Mouse (Mus musculus): ENCODE data around the gene Tmem206. TPM values are rescaled to one million over a fixed set of nuclear protein-coding genes. Genes with fewer than 3 reads are reported as not detected.

Tmem206 gene
- polyA plus RNA-seq (2015; fragmentation: Nextera tagmentation; extraction: Ambion mirVana) = 36.7 and 39.9 TPM in 2 replicates

GRCm38 (mm10) chr1:191325726-191326232 lies at the start of gene Tmem206:
Tmem206 (plus strand) TSS chr1:191325912.
- H3K9me3 ChIP-seq = no peaks in the 10 kb centered on the region
- peak within 1 kb of the TSS; percentile 82 for H3K4me3 ChIP-seq
- peak; percentile 95 for ATAC-seq (ENCODE audit: low FRiP score)
- peak within 1 kb of the TSS; percentile 90 for H3K27ac ChIP-seq
- peaks cover 7% of the 10 kb centered on the region; the same call in 1 of the 2 replicates for H3K36me3 ChIP-seq
- H3K4me1 ChIP-seq (replicated peaks) = peaks cover 36% of the 10 kb centered on the region
- H3K9ac ChIP-seq = peak within 1 kb of the TSS; percentile 92
- WGBS = under 1% methylated on average over 42 of the region's 42 CpGs
- H3K27me3 ChIP-seq = no peaks in the 10 kb centered on the region
- H3K4me2 ChIP-seq = peak within 1 kb of the TSS; percentile 88

- no peak overlapping the region for H3K9ac ChIP-seq
- H3K4me1 ChIP-seq (replicated peaks) = no peaks in the 10 kb centered on the region
- WGBS = 89% methylated on average over 7 of the region's 7 CpGs
- no peak for ATAC-seq (ENCODE audit: low FRiP score)
- H3K36me3 ChIP-seq = no peaks in the 10 kb centered on the region
- H3K27me3 ChIP-seq = no peaks in the 10 kb centered on the region
- H3K4me3 ChIP-seq = no peak overlapping the region
- no peak overlapping the region for H3K27ac ChIP-seq
- no peak overlapping the region for H3K4me2 ChIP-seq
- no peaks in the 10 kb centered on the region for H3K9me3 ChIP-seq
Measured at GRCm38 (mm10) chr1:191276181-191276580, 49.5 kb upstream of the Tmem206 start.

GRCm38 (mm10) chr1:191277549-191278059 lies 48.1 kb upstream of the Tmem206 start:
- Histone ChIP-seq H3K4me2 (no peak overlapping the region), H3K4me1 (replicated peaks) (no peaks in the 10 kb centered on the region), H3K27me3 (no peaks in the 10 kb centered on the region), H3K4me3 (no peak overlapping the region), H3K36me3 (no peaks in the 10 kb centered on the region), H3K9ac (no peak overlapping the region), H3K9me3 (no peaks in the 10 kb centered on the region), H3K27ac (no peak overlapping the region)
- 83% methylated on average over 14 of the region's 14 CpGs for WGBS
- ATAC-seq (ENCODE audit: low FRiP score) = no peak

GRCm38 (mm10) chr1:191278324-191278723 lies 47.4 kb upstream of the Tmem206 start:
- Histone ChIP-seq H3K4me1 (replicated peaks) (no peaks in the 10 kb centered on the region), H3K9me3 (no peaks in the 10 kb centered on the region), H3K27me3 (no peaks in the 10 kb centered on the region), H3K36me3 (no peaks in the 10 kb centered on the region), H3K9ac (no peak overlapping the region), H3K4me2 (no peak overlapping the region), H3K27ac (no peak overlapping the region), H3K4me3 (no peak overlapping the region)
- ATAC-seq (ENCODE audit: low FRiP score) = no peak
- 81% methylated on average over 4 of the region's 4 CpGs for WGBS

GRCm38 (mm10) chr1:191281171-191281570 lies 44.5 kb upstream of the Tmem206 start:
- H3K27me3 ChIP-seq = no peaks in the 10 kb centered on the region
- no peak overlapping the region for H3K27ac ChIP-seq
- ATAC-seq (ENCODE audit: low FRiP score) = no peak
- WGBS = 66% methylated on average over 7 of the region's 7 CpGs
- no peaks in the 10 kb centered on the region for H3K4me1 ChIP-seq (replicated peaks)
- H3K36me3 ChIP-seq = no peaks in the 10 kb centered on the region
- no peak overlapping the region for H3K4me3 ChIP-seq
- no peaks in the 10 kb centered on the region for H3K9me3 ChIP-seq
- no peak overlapping the region for H3K4me2 ChIP-seq
- H3K9ac ChIP-seq = no peak overlapping the region

- H3K27me3 ChIP-seq = no peaks in the 10 kb centered on the region
- no peak for ATAC-seq (ENCODE audit: low FRiP score)
- H3K27ac ChIP-seq = no peak overlapping the region
- WGBS = 79% methylated on average over 1 of the region's 1 CpGs
- H3K9me3 ChIP-seq = no peaks in the 10 kb centered on the region
- H3K36me3 ChIP-seq = no peaks in the 10 kb centered on the region
- H3K4me2 ChIP-seq = no peak overlapping the region
- H3K4me1 ChIP-seq (replicated peaks) = no peaks in the 10 kb centered on the region
- no peak overlapping the region for H3K4me3 ChIP-seq
- H3K9ac ChIP-seq = no peak overlapping the region
Measured at GRCm38 (mm10) chr1:191282319-191282718, 43.4 kb upstream of the Tmem206 start.

- Histone ChIP-seq H3K4me3 (no peak overlapping the region), H3K9me3 (no peaks in the 10 kb centered on the region), H3K4me2 (no peak overlapping the region), H3K4me1 (replicated peaks) (no peaks in the 10 kb centered on the region), H3K9ac (no peak overlapping the region), H3K36me3 (no peaks in the 10 kb centered on the region), H3K27ac (no peak overlapping the region), H3K27me3 (no peaks in the 10 kb centered on the region)
- no peak for ATAC-seq (ENCODE audit: low FRiP score)
- 76% methylated on average over 13 of the region's 13 CpGs for WGBS
Measured at GRCm38 (mm10) chr1:191283110-191284040, 42.3 kb upstream of the Tmem206 start.

- Histone ChIP-seq H3K9ac (no peak overlapping the region), H3K36me3 (no peaks in the 10 kb centered on the region), H3K9me3 (no peaks in the 10 kb centered on the region), H3K4me1 (replicated peaks) (no peaks in the 10 kb centered on the region), H3K27me3 (no peaks in the 10 kb centered on the region), H3K27ac (no peak overlapping the region), H3K4me2 (no peak overlapping the region), H3K4me3 (no peak overlapping the region)
- WGBS = 90% methylated on average over 8 of the region's 8 CpGs
- ATAC-seq (ENCODE audit: low FRiP score) = no peak
Measured at GRCm38 (mm10) chr1:191284502-191284901, 41.2 kb upstream of the Tmem206 start.

GRCm38 (mm10) chr1:191288762-191289161 lies 37.0 kb upstream of the Tmem206 start:
- Histone ChIP-seq H3K27ac (no peak overlapping the region), H3K9ac (no peak overlapping the region), H3K36me3 (no peaks in the 10 kb centered on the region), H3K4me1 (replicated peaks) (no peaks in the 10 kb centered on the region), H3K4me2 (no peak overlapping the region), H3K9me3 (no peaks in the 10 kb centered on the region), H3K4me3 (no peak overlapping the region), H3K27me3 (no peaks in the 10 kb centered on the region)
- ATAC-seq (ENCODE audit: low FRiP score) = no peak
- WGBS = 33% methylated on average over 8 of the region's 8 CpGs

- Histone ChIP-seq H3K36me3 (no peaks in the 10 kb centered on the region), H3K27me3 (no peaks in the 10 kb centered on the region), H3K27ac (no peak overlapping the region), H3K4me3 (no peak overlapping the region), H3K9ac (no peak overlapping the region), H3K4me1 (replicated peaks) (no peaks in the 10 kb centered on the region), H3K9me3 (no peaks in the 10 kb centered on the region), H3K4me2 (no peak overlapping the region)
- no peak for ATAC-seq (ENCODE audit: low FRiP score)
- WGBS = 77% methylated on average over 5 of the region's 5 CpGs
Measured at GRCm38 (mm10) chr1:191292348-191292747, 33.4 kb upstream of the Tmem206 start.

- Histone ChIP-seq H3K4me1 (replicated peaks) (no peaks in the 10 kb centered on the region), H3K9me3 (no peaks in the 10 kb centered on the region), H3K9ac (no peak overlapping the region), H3K27me3 (no peaks in the 10 kb centered on the region), H3K36me3 (no peaks in the 10 kb centered on the region), H3K27ac (no peak overlapping the region), H3K4me2 (no peak overlapping the region), H3K4me3 (no peak overlapping the region)
- ATAC-seq (ENCODE audit: low FRiP score) = no peak
- WGBS = 88% methylated on average over 2 of the region's 2 CpGs
Measured at GRCm38 (mm10) chr1:191293051-191293450, 32.7 kb upstream of the Tmem206 start.

GRCm38 (mm10) chr1:191293996-191294795 lies 31.5 kb upstream of the Tmem206 start:
- Histone ChIP-seq H3K9me3 (no peaks in the 10 kb centered on the region), H3K27me3 (no peaks in the 10 kb centered on the region), H3K4me2 (no peak overlapping the region), H3K4me1 (replicated peaks) (no peaks in the 10 kb centered on the region), H3K36me3 (no peaks in the 10 kb centered on the region), H3K9ac (no peak overlapping the region), H3K4me3 (no peak overlapping the region), H3K27ac (no peak overlapping the region)
- 66% methylated on average over 9 of the region's 9 CpGs for WGBS
- ATAC-seq (ENCODE audit: low FRiP score) = no peak

Data from hindbrain, embryonic 13.5 days (tissue).